Mouse (Mus musculus): ENCODE results near the gene Rilpl1.
"Not testable (repeated sequence)": the region's sequence is repeated elsewhere in the genome, so short reads cannot be mapped to it uniquely, and the experiment has no call there.

Rilpl1 gene

GRCm38 (mm10) chr5:124529697-124530096 is 1.5 kb downstream of the Rilpl1 start:
- DNase-seq (ENCODE audit: low spot score in 2 of 2), result no peak

DNA sequence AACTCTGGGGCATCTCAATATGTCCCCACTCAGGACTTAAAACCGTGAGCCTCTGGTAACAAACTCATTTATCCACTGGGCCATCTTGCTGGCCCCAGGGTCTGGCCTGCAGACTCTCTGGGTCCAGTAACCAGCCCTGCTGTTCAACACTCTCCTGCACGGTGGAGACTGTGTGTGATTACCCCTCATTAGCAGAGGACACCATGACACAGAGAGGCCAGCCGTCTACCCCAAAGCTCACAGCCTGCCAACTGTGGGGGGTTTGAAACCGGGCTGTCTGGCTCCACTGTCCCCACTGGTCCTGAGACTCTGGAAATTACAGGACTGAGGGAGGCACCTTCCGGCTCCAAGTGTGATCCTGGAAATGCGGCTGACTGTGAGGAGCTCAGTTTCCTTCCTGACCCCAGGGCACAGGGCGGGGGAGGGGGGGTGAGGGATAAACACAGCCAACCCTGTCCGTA is 2.0 kb downstream of the Rilpl1 start:
- no peak for DNase-seq (ENCODE audit: low spot score in 2 of 2)

- DNase-seq (ENCODE audit: low spot score in 2 of 2), result no peak
Measured at GRCm38 (mm10) chr5:124528791-124529190, 2.4 kb downstream of the Rilpl1 start.

DNA sequence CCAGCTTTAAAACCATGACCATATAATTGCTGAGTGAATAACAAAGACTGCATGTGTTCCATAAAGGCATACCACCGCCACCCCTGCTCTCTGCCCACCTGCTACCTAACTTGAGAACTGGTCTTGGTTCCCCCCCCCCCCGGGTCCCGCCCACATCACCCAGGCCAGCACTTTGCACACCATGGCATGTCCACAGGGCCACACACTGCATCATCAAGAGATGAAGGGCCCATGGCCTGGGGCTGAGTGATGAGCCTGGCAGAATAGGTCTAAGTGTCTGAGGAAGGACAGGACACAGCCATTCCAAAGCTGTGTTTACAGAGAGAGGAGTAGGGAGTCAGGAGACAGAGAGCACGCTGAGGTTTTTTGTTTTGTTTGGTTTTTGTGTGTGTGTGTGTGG is 2.8 kb downstream of the Rilpl1 start:
- no peak for DNase-seq (ENCODE audit: low spot score in 2 of 2)

GRCm38 (mm10) chr5:124524943-124525342 is 6.2 kb downstream of the Rilpl1 start:
- DNase-seq (ENCODE audit: low spot score in 2 of 2), result no peak

DNA sequence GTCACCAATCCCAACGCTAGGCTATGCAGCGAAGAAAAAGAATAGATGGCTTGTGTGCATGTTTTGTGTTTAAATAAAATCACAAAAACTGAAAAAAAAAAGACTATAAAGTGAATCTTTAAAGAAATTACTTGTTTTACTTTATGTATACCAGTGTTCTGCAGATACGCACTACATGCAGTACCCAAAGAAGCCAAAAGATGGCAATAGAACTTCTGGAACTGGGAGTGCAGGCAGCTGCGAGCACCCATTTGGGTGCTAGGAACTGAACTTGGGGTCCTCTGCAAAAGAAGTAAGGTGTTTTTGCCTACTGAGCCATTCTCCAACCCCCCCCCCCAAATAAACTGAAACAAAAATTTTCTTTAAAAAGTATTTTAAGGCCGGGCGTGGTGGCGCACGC is 8.2 kb downstream of the Rilpl1 start:
- no peak for DNase-seq (ENCODE audit: low spot score in 2 of 2)

DNA sequence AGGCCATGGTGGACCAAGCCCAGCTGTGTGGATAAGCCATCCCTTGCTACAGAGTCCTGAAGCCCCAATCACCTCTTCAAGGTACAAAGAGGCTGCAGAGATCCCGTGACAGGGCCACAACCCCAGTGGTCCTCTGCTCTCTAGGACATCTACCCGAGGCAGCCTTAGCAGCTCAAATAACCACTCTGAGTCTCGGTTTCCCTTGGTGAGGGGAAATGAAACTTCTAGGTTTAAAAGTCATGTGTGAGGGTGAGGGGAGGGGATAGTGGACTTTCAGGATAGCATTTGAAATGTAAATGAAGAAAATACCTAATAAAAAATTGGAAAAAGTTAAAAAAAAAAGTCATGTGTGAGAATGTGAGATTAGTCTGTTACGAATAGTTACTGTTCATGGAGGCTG is 9.6 kb downstream of the Rilpl1 start:
- DNase-seq (ENCODE audit: low spot score in 2 of 2), result no peak

GRCm38 (mm10) chr5:124518648-124519047 is 12.5 kb downstream of the Rilpl1 start:
- DNase-seq (ENCODE audit: low spot score in 2 of 2), result peak; percentile 51 to 76

- DNase-seq (ENCODE audit: low spot score in 2 of 2), result no peak
Measured at GRCm38 (mm10) chr5:124515789-124516188, 15.4 kb downstream of the Rilpl1 start.

DNA sequence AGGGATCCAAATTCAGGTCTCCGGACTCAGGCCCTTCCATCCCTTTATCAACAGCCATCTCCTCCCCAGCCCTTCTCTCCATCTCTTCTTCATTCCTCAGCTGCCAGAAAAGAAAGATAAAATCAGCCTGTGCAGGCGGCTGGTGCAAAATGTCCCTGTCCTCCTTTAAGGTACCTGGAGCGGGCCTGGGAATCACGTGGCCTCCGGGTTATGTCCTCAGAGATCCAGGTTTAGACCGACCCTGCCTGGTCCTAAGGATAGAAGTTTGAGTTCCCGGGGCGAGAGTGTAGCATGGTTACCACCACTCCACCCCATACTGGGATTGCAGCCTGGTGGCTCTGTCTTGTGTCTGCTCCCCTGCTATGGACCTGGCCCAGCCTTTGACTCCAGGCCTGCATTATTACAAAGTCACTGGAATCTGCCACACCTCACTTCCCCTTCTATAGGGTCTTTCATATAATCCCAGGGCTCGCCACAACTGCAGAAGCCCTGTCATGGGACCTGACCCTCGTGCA is 20.6 kb downstream of the Rilpl1 start:
- DNase-seq (ENCODE audit: low spot score in 2 of 2), result no peak

- DNase-seq (ENCODE audit: low spot score in 2 of 2), result no peak
Measured at GRCm38 (mm10) chr5:124509742-124510237, 21.4 kb downstream of the Rilpl1 start.

GRCm38 (mm10) chr5:124509200-124509599 is 22.0 kb downstream of the Rilpl1 start:
- no peak for DNase-seq (ENCODE audit: low spot score in 2 of 2)

DNA sequence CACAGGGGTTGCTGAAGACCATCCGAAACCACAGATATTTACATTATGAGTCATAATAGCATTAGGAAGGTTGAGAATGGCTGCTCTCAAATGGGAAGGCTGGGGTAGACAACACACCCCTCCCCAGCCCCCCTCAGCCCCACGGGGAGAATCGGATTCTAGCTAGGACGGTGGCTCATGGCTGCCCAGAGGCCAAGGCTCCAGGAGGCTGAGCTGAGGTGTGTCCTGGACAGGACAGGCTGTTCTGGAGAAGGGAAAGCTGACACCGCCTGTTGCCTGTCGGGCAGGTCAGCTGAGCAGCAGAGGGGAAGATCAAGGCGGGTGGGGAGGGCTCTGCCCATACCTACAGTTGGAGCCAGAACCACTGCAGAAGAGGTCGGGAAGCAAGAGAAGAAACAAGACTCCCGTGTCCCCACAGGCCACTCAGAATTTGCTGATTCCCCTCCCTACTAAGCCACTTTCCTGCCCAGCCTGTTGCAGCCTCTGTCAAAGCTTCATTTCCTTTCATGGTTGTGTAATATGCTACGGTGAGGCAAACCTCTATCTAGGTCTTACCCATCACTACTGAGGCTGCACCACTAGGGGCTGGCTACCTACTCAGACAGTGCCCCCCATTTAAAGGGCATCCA is 24.3 kb downstream of the Rilpl1 start:
- DNase-seq (ENCODE audit: low spot score in 2 of 2), result no peak

DNA sequence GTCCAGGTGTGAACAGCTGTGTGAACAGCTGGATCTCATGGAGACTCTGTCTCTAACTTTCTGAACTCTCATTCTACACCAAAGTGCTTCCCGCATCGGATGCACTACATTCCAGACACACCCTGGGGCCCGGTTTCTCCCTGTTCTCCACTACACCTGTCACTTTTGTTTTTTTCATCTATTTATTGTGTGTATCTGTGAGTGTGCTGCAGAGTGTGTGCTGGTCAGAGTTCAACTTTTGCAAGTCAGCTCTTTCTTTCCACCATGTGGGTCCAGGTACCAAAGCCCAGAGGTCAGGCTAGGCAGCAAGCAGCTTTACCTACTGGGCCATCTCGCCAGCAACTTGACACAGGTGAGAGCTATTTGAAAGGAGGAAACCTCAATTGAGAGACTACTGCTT is 26.0 kb downstream of the Rilpl1 start:
- no peak for DNase-seq (ENCODE audit: low spot score in 2 of 2)

GRCm38 (mm10) chr5:124503742-124504141 is 27.4 kb downstream of the Rilpl1 start:
- no peak for DNase-seq (ENCODE audit: low spot score in 2 of 2)

DNA sequence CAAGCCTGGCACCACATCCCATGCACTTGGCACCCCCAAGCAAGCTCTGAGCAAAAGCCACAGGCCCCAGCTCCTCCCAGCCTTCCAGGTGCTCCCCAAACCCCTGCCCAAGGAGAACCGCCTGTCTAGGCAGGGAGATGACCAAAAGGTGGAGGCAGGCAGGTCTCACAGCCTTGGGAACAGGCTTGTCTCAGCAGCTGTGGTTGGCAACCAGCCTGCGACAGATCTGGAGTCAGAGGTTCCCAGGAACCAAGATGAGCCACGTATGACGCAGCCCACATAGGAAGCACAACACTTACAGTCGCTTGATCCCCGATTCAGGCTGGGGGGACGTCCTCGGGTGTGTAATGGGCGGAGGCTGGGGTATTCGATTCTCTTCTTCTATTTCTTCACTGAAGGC is 29.6 kb downstream of the Rilpl1 start:
- DNase-seq (ENCODE audit: low spot score in 2 of 2), result no peak

DNA sequence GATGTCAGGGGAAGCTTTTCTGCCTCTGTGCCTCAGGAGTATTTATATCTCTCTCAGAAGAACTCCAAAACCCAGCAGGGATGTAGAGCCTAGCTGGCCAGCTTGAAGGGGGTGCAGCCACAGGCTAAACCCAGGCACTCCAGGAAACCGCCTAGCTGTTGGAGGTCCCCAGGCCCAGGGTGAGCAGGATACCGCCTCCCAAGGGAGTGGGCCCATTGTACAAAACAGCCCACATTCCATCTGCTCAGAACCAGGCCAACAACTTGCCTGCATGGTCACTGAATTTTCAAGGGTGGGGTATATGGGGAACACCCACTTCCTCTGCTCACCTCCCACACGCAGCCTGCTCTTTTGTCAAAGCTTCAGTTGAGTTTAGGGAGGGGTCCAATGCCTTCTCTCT is 30.6 kb downstream of the Rilpl1 start:
- DNase-seq (ENCODE audit: low spot score in 2 of 2), result no peak

GRCm38 (mm10) chr5:124500037-124500436 is 31.2 kb downstream of the Rilpl1 start:
- not testable (repeated sequence) for DNase-seq (ENCODE audit: low spot score in 2 of 2)

GRCm38 (mm10) chr5:124499001-124499400 is 32.2 kb downstream of the Rilpl1 start:
- no peak for DNase-seq (ENCODE audit: low spot score in 2 of 2)

DNA sequence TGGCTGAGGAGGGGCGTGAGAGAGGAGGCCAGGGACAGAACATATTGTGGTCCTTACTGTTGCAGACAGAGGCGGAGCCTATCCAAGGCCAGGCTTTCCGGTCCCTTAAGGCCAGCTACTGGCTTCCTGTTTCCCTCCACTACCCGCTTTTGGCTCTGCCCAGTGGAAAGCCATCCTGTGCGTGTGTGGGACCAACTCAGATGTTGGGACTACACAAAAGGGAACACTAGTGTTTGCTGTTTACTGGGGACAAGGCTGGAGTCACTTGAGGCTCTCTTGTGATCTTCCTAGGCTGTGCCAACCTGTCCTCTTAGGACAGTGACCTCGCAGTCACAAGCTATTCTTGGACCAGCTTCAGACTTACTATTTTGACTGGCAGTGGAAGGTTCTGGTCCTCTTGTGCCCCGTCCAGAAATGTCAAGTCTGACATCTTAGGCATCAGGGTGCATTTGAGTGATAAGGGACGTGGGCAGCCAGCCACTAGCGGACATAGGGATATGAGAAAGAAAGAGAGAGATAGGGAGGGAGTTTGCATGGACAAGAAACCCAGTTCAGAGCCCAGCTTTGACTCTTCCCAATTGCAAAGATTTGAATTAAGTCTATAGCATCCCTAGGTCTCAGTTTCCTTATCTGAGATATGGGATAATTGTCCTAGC is 32.8 kb downstream of the Rilpl1 start:
- no peak for DNase-seq (ENCODE audit: low spot score in 2 of 2)

DNA sequence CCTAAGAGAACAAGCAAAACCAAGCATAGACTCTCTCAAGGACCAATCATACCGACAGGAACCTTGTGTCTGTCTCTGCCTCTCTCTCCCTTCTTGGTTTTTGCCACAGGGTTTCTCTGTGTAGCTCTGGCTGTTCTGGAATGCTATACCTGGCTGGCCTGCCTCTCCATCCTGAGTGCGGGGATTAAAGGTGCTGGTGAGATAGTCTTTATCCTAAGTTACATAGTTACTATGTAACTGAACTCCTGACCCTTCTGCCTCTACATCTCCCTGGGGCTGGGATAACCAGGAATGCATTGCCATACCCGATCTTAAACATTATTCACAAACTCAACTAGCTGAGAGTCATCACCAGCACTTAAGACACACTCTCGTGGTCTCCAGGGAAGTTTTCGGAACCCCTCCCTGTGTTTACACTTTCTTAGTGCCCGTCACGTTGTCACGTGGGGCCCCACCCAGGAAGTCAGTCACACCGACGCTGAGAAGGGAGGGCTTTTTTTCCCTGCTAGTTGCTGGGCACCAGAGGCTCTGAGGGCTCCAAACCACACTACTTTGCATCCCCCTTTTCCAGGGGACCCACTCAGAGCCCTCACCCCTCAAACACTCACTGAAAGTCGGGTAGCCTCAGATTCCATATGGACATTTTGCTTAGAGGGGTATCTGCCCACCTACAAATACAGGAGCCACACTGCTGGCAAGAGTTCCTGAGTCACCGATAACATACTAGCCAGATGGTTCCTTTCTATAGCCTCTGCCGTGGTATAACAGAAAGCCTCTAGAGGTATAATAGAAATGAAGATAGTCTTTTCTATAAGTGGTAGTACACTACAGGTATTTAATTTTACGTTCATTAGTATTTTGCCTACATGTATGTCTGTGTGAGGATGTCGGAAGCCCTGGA is 34.3 kb downstream of the Rilpl1 start:
- no peak for DNase-seq (ENCODE audit: low spot score in 2 of 2)

- DNase-seq (ENCODE audit: low spot score in 2 of 2), result no peak
Measured at GRCm38 (mm10) chr5:124495547-124495946, 35.6 kb downstream of the Rilpl1 start.
